Mouse (Mus musculus) stomach, embryonic 15.5 days (tissue): ENCODE results near the gene Mpzl3. TPM values are rescaled to one million over a fixed set of nuclear protein-coding genes. Genes with fewer than 3 reads are reported as not detected.

Experiments
- ATAC-seq: fragments of 200-750 bp; cut with Nextera tagmentation; 2 replicates; pipeline ENCODE4 v1.8.0; 2017; ENCODE audit warnings: low read depth, moderate number of reproducible peaks, moderate TSS enrichment; ENCODE audit not compliant: insufficient read depth, low FRiP score
- H3K27ac ChIP-seq: fragments of 300-500 bp; sonication (generic); 2 replicates; pipeline ENCODE4 v1.5.1; 2015; ENCODE audit warnings: mild to moderate bottlenecking, inconsistent platforms
- H3K27me3 ChIP-seq: fragments of 300-500 bp; sonication (generic); replicated peaks from 2 replicates; pipeline ENCODE4 v1.6.1; 2015; ENCODE audit warnings: inconsistent platforms
- H3K36me3 ChIP-seq: fragments of 300-500 bp; sonication (generic); 2 replicates; pipeline ENCODE4 v1.6.1; 2015; ENCODE audit warnings: inconsistent platforms
- H3K4me1 ChIP-seq: fragments of 300-500 bp; sonication (generic); 2 replicates; pipeline ENCODE4 v1.6.1; 2015; ENCODE audit warnings: inconsistent platforms
- H3K4me2 ChIP-seq: fragments of 300-500 bp; sonication (generic); 2 replicates; pipeline ENCODE4 v1.6.1; 2015; ENCODE audit warnings: mild to moderate bottlenecking, inconsistent platforms
- H3K4me3 ChIP-seq: fragments of 300-500 bp; sonication (generic); replicated peaks from 2 replicates; pipeline ENCODE4 v1.5.1; 2015; ENCODE audit warnings: inconsistent platforms
- H3K9ac ChIP-seq: fragments of 300-500 bp; sonication (generic); 2 replicates; pipeline ENCODE4 v1.6.1; 2015; ENCODE audit warnings: inconsistent platforms
- H3K9me3 ChIP-seq: fragments of 300-500 bp; sonication (generic); 2 replicates; pipeline ENCODE4 v1.6.1; 2016; ENCODE audit warnings: inconsistent platforms
- WGBS: fragments of 180-500 bp; shearing (Covaris S2); methylation state at CpG from one replicate; pipeline ENCODE4 v1.1.7; 2015; 5-methylcytosine and 5-hydroxymethylcytosine counted together
- polyA plus RNA-seq: library from polyadenylated mRNA; unstranded; fragments of >200 nt; fragmentation: Nextera tagmentation; extraction: Ambion mirVana; gene quantifications from 2 replicates; pipeline ENCODE4 v1.2.1, GENCODE M21; 2015

Mpzl3 gene
- 6.4 and 7.8 TPM in 2 replicates for polyA plus RNA-seq

- Histone ChIP-seq H3K4me2 (peak within 1 kb of the TSS; percentile 67), H3K9me3 (no peaks in the 10 kb centered on the region), H3K27me3 (no peaks in the 10 kb centered on the region), H3K4me3 (peak within 1 kb of the TSS; percentile 59), H3K4me1 (no peaks in the 10 kb centered on the region), H3K9ac (peak within 1 kb of the TSS; percentile 42; the same call in 1 of the 2 replicates), H3K36me3 (no peaks in the 10 kb centered on the region), H3K27ac (peak within 1 kb of the TSS; percentile 96)
- peak; percentile 89; the same call in 1 of the 2 replicates for ATAC-seq
- under 1% methylated on average over 33 of the region's 33 CpGs for WGBS
These were observed at the start of gene Mpzl3 for GRCm38 (mm10) chr9:45055082-45055713. Gene Mpzl3 (plus strand): TSS chr9:45055186.

- no peak for ATAC-seq
- Histone ChIP-seq H3K9me3 (no peaks in the 10 kb centered on the region), H3K27me3 (no peaks in the 10 kb centered on the region), H3K27ac (no peak overlapping the region), H3K4me3 (no peak overlapping the region), H3K4me2 (no peak overlapping the region), H3K4me1 (no peaks in the 10 kb centered on the region), H3K36me3 (no peaks in the 10 kb centered on the region), H3K9ac (no peak overlapping the region)
- WGBS: 64% methylated on average over 12 of the region's 12 CpGs
These were observed 47.6 kb upstream of the Mpzl3 start for GRCm38 (mm10) chr9:45007404-45007803.

- ATAC-seq: no peak
- 79% methylated on average over 4 of the region's 4 CpGs for WGBS
These were observed 46.6 kb upstream of the Mpzl3 start for GRCm38 (mm10) chr9:45008342-45008741.

GRCm38 (mm10) chr9:45009180-45010078 is 45.6 kb upstream of the Mpzl3 start, which contains the start of gene Cd3e:
Gene Cd3e (minus strand): TSS chr9:45009627.
- 79% methylated on average over 19 of the region's 19 CpGs for WGBS
- Histone ChIP-seq H3K27ac (no peak within 1 kb of the TSS), H3K27me3 (no peaks in the 10 kb centered on the region), H3K4me3 (no peak within 1 kb of the TSS), H3K4me1 (no peaks in the 10 kb centered on the region), H3K4me2 (no peak within 1 kb of the TSS), H3K9ac (no peak within 1 kb of the TSS), H3K9me3 (no peaks in the 10 kb centered on the region), H3K36me3 (no peaks in the 10 kb centered on the region)
- no peak for ATAC-seq

More at GRCm38 (mm10) chr9:45008342-45008741, 46.6 kb upstream of the Mpzl3 start:
- Histone ChIP-seq H3K4me1 (no peaks in the 10 kb centered on the region), H3K27me3 (no peaks in the 10 kb centered on the region), H3K27ac (no peak overlapping the region), H3K36me3 (no peaks in the 10 kb centered on the region), H3K9ac (no peak overlapping the region), H3K4me2 (no peak overlapping the region), H3K9me3 (no peaks in the 10 kb centered on the region), H3K4me3 (no peak overlapping the region)

- 69% methylated on average over 4 of the region's 4 CpGs for WGBS
- H3K27ac ChIP-seq: no peak overlapping the region
- no peaks in the 10 kb centered on the region for H3K27me3 ChIP-seq
- no peak overlapping the region for H3K4me2 ChIP-seq
- H3K4me3 ChIP-seq: no peak overlapping the region
- H3K9ac ChIP-seq: no peak overlapping the region
- H3K4me1 ChIP-seq: no peaks in the 10 kb centered on the region
- no peaks in the 10 kb centered on the region for H3K9me3 ChIP-seq
- no peak for ATAC-seq
- no peaks in the 10 kb centered on the region for H3K36me3 ChIP-seq
These were observed 44.5 kb upstream of the Mpzl3 start for GRCm38 (mm10) chr9:45010461-45010860.

GRCm38 (mm10) chr9:45011291-45011690 is 43.7 kb upstream of the Mpzl3 start:
- no peak for ATAC-seq
- H3K9ac ChIP-seq: no peak overlapping the region
- H3K9me3 ChIP-seq: no peaks in the 10 kb centered on the region
- H3K4me3 ChIP-seq: no peak overlapping the region
- no peaks in the 10 kb centered on the region for H3K27me3 ChIP-seq
- no peaks in the 10 kb centered on the region for H3K36me3 ChIP-seq
- WGBS: 34% methylated on average over 6 of the region's 6 CpGs
- no peak overlapping the region for H3K27ac ChIP-seq
- H3K4me1 ChIP-seq: no peaks in the 10 kb centered on the region
- H3K4me2 ChIP-seq: no peak overlapping the region

GRCm38 (mm10) chr9:45014879-45015278 is 40.1 kb upstream of the Mpzl3 start:
- Histone ChIP-seq H3K27ac (no peak overlapping the region), H3K4me3 (no peak overlapping the region), H3K9me3 (no peaks in the 10 kb centered on the region), H3K36me3 (no peaks in the 10 kb centered on the region), H3K4me2 (no peak overlapping the region), H3K27me3 (no peaks in the 10 kb centered on the region), H3K4me1 (no peaks in the 10 kb centered on the region), H3K9ac (no peak overlapping the region)
- ATAC-seq: no peak
- 57% methylated on average over 2 of the region's 2 CpGs for WGBS

- H3K9me3 ChIP-seq: no peaks in the 10 kb centered on the region
- H3K4me1 ChIP-seq: no peaks in the 10 kb centered on the region
- no peaks in the 10 kb centered on the region for H3K27me3 ChIP-seq
- 70% methylated on average over 3 of the region's 3 CpGs for WGBS
- H3K4me2 ChIP-seq: no peak overlapping the region
- no peaks in the 10 kb centered on the region for H3K36me3 ChIP-seq
- H3K27ac ChIP-seq: no peak overlapping the region
- no peak for ATAC-seq
- no peak overlapping the region for H3K9ac ChIP-seq
- no peak overlapping the region for H3K4me3 ChIP-seq
These were observed 39.1 kb upstream of the Mpzl3 start for GRCm38 (mm10) chr9:45015841-45016240.

GRCm38 (mm10) chr9:45018031-45018430 is 37.0 kb upstream of the Mpzl3 start:
- Histone ChIP-seq H3K9ac (no peak overlapping the region), H3K9me3 (no peaks in the 10 kb centered on the region), H3K27me3 (no peaks in the 10 kb centered on the region), H3K27ac (no peak overlapping the region), H3K4me1 (no peaks in the 10 kb centered on the region), H3K4me3 (no peak overlapping the region), H3K36me3 (no peaks in the 10 kb centered on the region), H3K4me2 (no peak overlapping the region)
- no peak for ATAC-seq
- 65% methylated on average over 11 of the region's 11 CpGs for WGBS

GRCm38 (mm10) chr9:45022800-45023199 is 32.2 kb upstream of the Mpzl3 start:
- Histone ChIP-seq H3K9ac (no peak overlapping the region), H3K4me2 (no peak overlapping the region), H3K27ac (no peak overlapping the region), H3K9me3 (no peaks in the 10 kb centered on the region), H3K4me1 (no peaks in the 10 kb centered on the region), H3K4me3 (no peak overlapping the region), H3K36me3 (no peaks in the 10 kb centered on the region), H3K27me3 (no peaks in the 10 kb centered on the region)
- no peak for ATAC-seq
- WGBS: 8% methylated on average over 3 of the region's 3 CpGs

GRCm38 (mm10) chr9:45023638-45024037 is 31.3 kb upstream of the Mpzl3 start:
- ATAC-seq: no peak
- no peak overlapping the region for H3K9ac ChIP-seq
- no peaks in the 10 kb centered on the region for H3K36me3 ChIP-seq
- no peaks in the 10 kb centered on the region for H3K9me3 ChIP-seq
- no peaks in the 10 kb centered on the region for H3K27me3 ChIP-seq
- H3K4me3 ChIP-seq: no peak overlapping the region
- H3K27ac ChIP-seq: no peak overlapping the region
- no peaks in the 10 kb centered on the region for H3K4me1 ChIP-seq
- 57% methylated on average over 3 of the region's 3 CpGs for WGBS
- H3K4me2 ChIP-seq: no peak overlapping the region

- H3K27ac ChIP-seq: no peak overlapping the region
- H3K4me2 ChIP-seq: no peak overlapping the region
- no peak for ATAC-seq
- H3K9me3 ChIP-seq: no peaks in the 10 kb centered on the region
- H3K4me1 ChIP-seq: no peaks in the 10 kb centered on the region
- no peak overlapping the region for H3K4me3 ChIP-seq
- WGBS: 71% methylated on average over 2 of the region's 2 CpGs
- H3K36me3 ChIP-seq: no peaks in the 10 kb centered on the region
- H3K9ac ChIP-seq: no peak overlapping the region
- 0 out of 2 replicates have a peak, but pooled peaks cover 5% of the 10 kb centered on the region for H3K27me3 ChIP-seq
These were observed 30.8 kb upstream of the Mpzl3 start for GRCm38 (mm10) chr9:45024187-45024586.
